Mouse (Mus musculus) layer of hippocampus, adult 11-12 months (tissue): ENCODE results near the gene Mxra7.

ENCODE experiments used
- DNase-seq: peaks from one replicate; pipeline ENCODE4 v3.0.0; 2022; ENCODE audit warnings: low spot score

The Mxra7 gene

GRCm38 (mm10) chr11:116769873-116770272 lies 58.0 kb downstream of the Mxra7 start:
- DNase-seq: no peak

- DNase-seq: no peak
These were observed 62.9 kb downstream of the Mxra7 start for GRCm38 (mm10) chr11:116764946-116765345.

- DNase-seq: no peak
These were observed 63.5 kb downstream of the Mxra7 start for GRCm38 (mm10) chr11:116764346-116764745.

- DNase-seq: no peak
These were observed 72.7 kb downstream of the Mxra7 start for GRCm38 (mm10) chr11:116755191-116755590.

- DNase-seq: no peak
These were observed 74.0 kb downstream of the Mxra7 start for GRCm38 (mm10) chr11:116753674-116754470.
